Mouse (Mus musculus) liver, embryonic 16.5 days (tissue): ENCODE data around the gene Usp38. TPM values are rescaled to one million over a fixed set of nuclear protein-coding genes. Genes with fewer than 3 reads are reported as not detected.
A peak's percentile ranks its signal among the peaks of the same experiment; 100 is the strongest.

Experiments
- ATAC-seq: fragments of 200-750 bp; cut with Nextera tagmentation; 2 replicates; pipeline ENCODE4 v1.8.0; 2017; ENCODE audit warnings: low read depth, mild to moderate bottlenecking, moderate number of reproducible peaks, moderate library complexity
- H3K27ac ChIP-seq: fragments of 300-500 bp; sonication (generic); 2 replicates; pipeline ENCODE4 v1.5.1; 2014; ENCODE audit warnings: mild to moderate bottlenecking, low read length
- H3K27me3 ChIP-seq: fragments of 300-500 bp; sonication (generic); 2 replicates; pipeline ENCODE4 v1.6.1; 2014; ENCODE audit warnings: low read depth, low read length, mixed read lengths; ENCODE audit not compliant: control insufficient read depth, insufficient read depth
- H3K36me3 ChIP-seq: fragments of 300-500 bp; sonication (generic); 2 replicates; pipeline ENCODE4 v1.6.1; 2014; ENCODE audit warnings: mild to moderate bottlenecking; ENCODE audit not compliant: control insufficient read depth, insufficient read depth
- H3K4me1 ChIP-seq: fragments of 300-500 bp; sonication (generic); 2 replicates; pipeline ENCODE4 v1.6.1; 2014; ENCODE audit warnings: low read depth, low read length, mixed read lengths; ENCODE audit not compliant: control insufficient read depth
- H3K4me2 ChIP-seq: fragments of 300-500 bp; sonication (generic); 2 replicates; pipeline ENCODE4 v1.6.1; 2014; ENCODE audit warnings: low read depth, low read length, mixed read lengths
- H3K4me3 ChIP-seq: fragments of 300-500 bp; sonication (generic); 2 replicates; pipeline ENCODE4 v1.5.1; 2014; ENCODE audit warnings: low read depth, mild to moderate bottlenecking, low read length
- H3K9ac ChIP-seq: fragments of 300-500 bp; sonication (generic); 2 replicates; pipeline ENCODE4 v1.6.1; 2014; ENCODE audit warnings: low read depth, low read length
- H3K9me3 ChIP-seq: fragments of 300-500 bp; sonication (generic); replicated peaks from 2 replicates; pipeline ENCODE4 v1.6.1; 2016; ENCODE audit warnings: low read length; ENCODE audit not compliant: control insufficient read depth
- WGBS: fragments of 180-500 bp; shearing (Covaris S2); extraction: QIAGEN DNeasy Blood & Tissue Kit; methylation state at CpG from one replicate; pipeline ENCODE4 v1.1.7; 2014; ENCODE audit not compliant: insufficient replicate concordance; 5-methylcytosine and 5-hydroxymethylcytosine counted together
- polyA plus RNA-seq: library from polyadenylated mRNA; unstranded; fragments of >200 nt; fragmentation: Nextera tagmentation; extraction: Ambion mirVana; gene quantifications from 2 replicates; pipeline ENCODE4 v1.2.1, GENCODE M21; 2015

The Usp38 gene
- polyA plus RNA-seq, 1 experiment from 2014 or later = 8.8 TPM

GRCm38 (mm10) chr8:80971150-80971549 is 43.6 kb downstream of the Usp38 start:
- Histone ChIP-seq H3K36me3 (no peaks in the 10 kb centered on the region), H3K27me3 (no peaks in the 10 kb centered on the region), H3K9ac (no peak overlapping the region), H3K9me3 (no peaks in the 10 kb centered on the region), H3K4me1 (no peaks in the 10 kb centered on the region), H3K4me2 (no peak overlapping the region), H3K27ac (no peak overlapping the region), H3K4me3 (no peak overlapping the region)
- ATAC-seq = no peak
- 68% methylated on average over 8 of the region's 9 CpGs for WGBS

GRCm38 (mm10) chr8:80970000-80970685 is 44.6 kb downstream of the Usp38 start:
- Histone ChIP-seq H3K4me2 (no peak overlapping the region), H3K27ac (no peak overlapping the region), H3K9ac (no peak overlapping the region), H3K27me3 (no peaks in the 10 kb centered on the region), H3K36me3 (no peaks in the 10 kb centered on the region), H3K9me3 (no peaks in the 10 kb centered on the region), H3K4me1 (no peaks in the 10 kb centered on the region), H3K4me3 (no peak overlapping the region)
- 62% methylated on average over 11 of the region's 11 CpGs for WGBS
- ATAC-seq = no peak

- Histone ChIP-seq H3K4me1 (no peaks in the 10 kb centered on the region), H3K4me3 (no peak overlapping the region), H3K36me3 (no peaks in the 10 kb centered on the region), H3K9me3 (no peaks in the 10 kb centered on the region), H3K9ac (no peak overlapping the region), H3K27me3 (no peaks in the 10 kb centered on the region), H3K4me2 (no peak overlapping the region), H3K27ac (no peak overlapping the region)
- no peak for ATAC-seq
- WGBS = 44% methylated on average over 5 of the region's 5 CpGs
Measured at GRCm38 (mm10) chr8:80969423-80969822, 45.3 kb downstream of the Usp38 start.

- H3K9me3 ChIP-seq = no peaks in the 10 kb centered on the region
- H3K27ac ChIP-seq = no peak overlapping the region
- no peak for ATAC-seq
- WGBS = 73% methylated on average over 3 of the region's 3 CpGs
- no peak overlapping the region for H3K4me3 ChIP-seq
- no peaks in the 10 kb centered on the region for H3K27me3 ChIP-seq
- H3K4me1 ChIP-seq = no peaks in the 10 kb centered on the region
- H3K36me3 ChIP-seq = no peaks in the 10 kb centered on the region
- H3K4me2 ChIP-seq = no peak overlapping the region
- no peak overlapping the region for H3K9ac ChIP-seq
Measured at GRCm38 (mm10) chr8:80963095-80963494, 51.6 kb downstream of the Usp38 start.

GRCm38 (mm10) chr8:80962592-80962983 is 52.1 kb downstream of the Usp38 start:
- H3K9me3 ChIP-seq = no peaks in the 10 kb centered on the region
- no peak overlapping the region for H3K9ac ChIP-seq
- no peak for ATAC-seq
- no peak overlapping the region for H3K4me3 ChIP-seq
- no peaks in the 10 kb centered on the region for H3K36me3 ChIP-seq
- H3K27ac ChIP-seq = no peak overlapping the region
- WGBS = 54% methylated on average over 5 of the region's 5 CpGs
- no peaks in the 10 kb centered on the region for H3K4me1 ChIP-seq
- H3K27me3 ChIP-seq = no peaks in the 10 kb centered on the region
- H3K4me2 ChIP-seq = no peak overlapping the region

- ATAC-seq = no peak
- Histone ChIP-seq H3K27ac (peak overlapping the region; percentile 45; the same call in 1 of the 2 replicates), H3K9me3 (no peaks in the 10 kb centered on the region)
Measured at GRCm38 (mm10) chr8:80961937-80962591, 52.7 kb downstream of the Usp38 start.

GRCm38 (mm10) chr8:80961070-80961609 is 53.6 kb downstream of the Usp38 start:
- no peak overlapping the region for H3K27ac ChIP-seq
- H3K4me1 ChIP-seq = no peaks in the 10 kb centered on the region
- no peak overlapping the region for H3K4me2 ChIP-seq
- WGBS = 41% methylated on average over 4 of the region's 4 CpGs
- no peaks in the 10 kb centered on the region for H3K36me3 ChIP-seq
- H3K9ac ChIP-seq = no peak overlapping the region
- ATAC-seq = no peak
- H3K9me3 ChIP-seq = no peaks in the 10 kb centered on the region
- no peaks in the 10 kb centered on the region for H3K27me3 ChIP-seq
- H3K4me3 ChIP-seq = no peak overlapping the region

More at GRCm38 (mm10) chr8:80961937-80962591, 52.7 kb downstream of the Usp38 start:
- WGBS = 44% methylated on average over 7 of the region's 7 CpGs
- H3K9ac ChIP-seq = no peak overlapping the region
- H3K4me1 ChIP-seq = no peaks in the 10 kb centered on the region
- H3K36me3 ChIP-seq = no peaks in the 10 kb centered on the region
- no peak overlapping the region for H3K4me2 ChIP-seq
- H3K4me3 ChIP-seq = no peak overlapping the region
- H3K27me3 ChIP-seq = no peaks in the 10 kb centered on the region

- H3K36me3 ChIP-seq = no peaks in the 10 kb centered on the region
- H3K9ac ChIP-seq = no peak overlapping the region
- WGBS = 60% methylated on average over 9 of the region's 9 CpGs
- no peaks in the 10 kb centered on the region for H3K27me3 ChIP-seq
- no peak for ATAC-seq
- no peak overlapping the region for H3K4me3 ChIP-seq
- no peaks in the 10 kb centered on the region for H3K4me1 ChIP-seq
- no peak overlapping the region for H3K27ac ChIP-seq
- no peaks in the 10 kb centered on the region for H3K9me3 ChIP-seq
- H3K4me2 ChIP-seq = no peak overlapping the region
Measured at GRCm38 (mm10) chr8:80959588-80960268, 55.0 kb downstream of the Usp38 start.

GRCm38 (mm10) chr8:80957776-80958175 is 57.0 kb downstream of the Usp38 start:
- Histone ChIP-seq H3K9me3 (no peaks in the 10 kb centered on the region), H3K9ac (no peak overlapping the region), H3K4me3 (no peak overlapping the region), H3K36me3 (no peaks in the 10 kb centered on the region), H3K4me2 (no peak overlapping the region), H3K4me1 (no peaks in the 10 kb centered on the region), H3K27ac (no peak overlapping the region), H3K27me3 (no peaks in the 10 kb centered on the region)
- whole genome bisulfite sequencing = 61% methylated on average over 5 of the region's 5 CpGs
- no peak for ATAC-seq
